In the genomic region with DNA sequence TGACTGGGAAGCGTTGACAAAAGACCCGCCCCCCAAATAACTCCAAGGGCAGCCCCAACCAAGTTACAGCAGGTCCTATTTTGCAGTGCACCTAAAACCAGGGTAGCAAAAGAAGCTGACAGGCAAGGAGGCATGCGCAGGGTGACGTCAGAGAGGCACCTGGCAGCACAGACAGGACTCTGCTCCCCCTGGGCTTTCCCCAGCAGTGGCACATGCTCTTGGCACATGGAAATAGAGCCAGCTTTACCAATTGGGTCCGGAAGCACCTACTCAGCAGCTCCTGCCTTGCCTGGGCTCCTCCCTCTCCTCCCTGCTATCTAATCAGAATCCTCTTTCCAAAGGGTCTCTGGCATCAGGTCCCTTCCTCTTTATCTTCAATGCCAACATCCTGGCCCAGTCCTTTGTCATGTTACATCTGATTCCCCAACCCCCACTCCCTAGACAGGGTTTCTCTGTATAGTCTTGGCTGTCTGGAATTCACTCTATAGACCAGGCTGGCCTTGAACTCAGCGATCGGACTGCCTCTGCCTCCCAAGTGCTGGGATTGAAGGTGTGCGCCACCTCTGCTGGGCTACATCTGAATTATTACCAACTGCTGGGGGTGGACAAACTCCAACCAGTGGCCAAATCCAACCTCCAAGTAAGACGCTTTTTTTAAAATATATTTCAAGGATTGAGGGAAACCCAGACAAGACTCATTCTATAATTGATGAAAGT, we compare ENCODE assay signal across 11 mouse cellular contexts. TPM values are rescaled to one million over a fixed set of nuclear protein-coding genes. Genes with fewer than 3 reads are reported as not detected.
DNase-seq lines count a peak whose midpoint lies in the region; ATAC-seq and TF ChIP-seq lines count a peak whose summit lies in the region.
"Had no signal": no experiment of that assay in that cellular context is flagged by ENCODE, and none has a peak within 500 bp of the region (broad histone marks: within the 10 kb centered on the region; RNA-seq: fewer than 3 reads in every experiment).

No protein-coding gene starts in this region.

- H3K4me3 ChIP-seq in erythroblast, embryonic 14.5 days (replicated peaks): peak overlapping the region; percentile 13
- H3K4me3 ChIP-seq in liver, embryonic 11.5 days (ENCODE audit: low read depth, low read length): no peak overlapping the region
- no peak overlapping the region for H3K4me3 ChIP-seq in forebrain, embryonic 15.5 days
- H3K4me3 ChIP-seq in midbrain, postnatal 0 days (ENCODE audit: low read depth, low read length): no peak overlapping the region
- H3K4me3 ChIP-seq in lung, adult 2 months (replicated peaks; ENCODE audit: extremely low read depth, low read depth, low read length): no peak overlapping the region
- H3K4me3 ChIP-seq in thymus, adult 2 months (ENCODE audit: control insufficient read depth, insufficient read depth, low read length): no peak overlapping the region

- peak overlapping the region; percentile 45 for H3K27ac ChIP-seq in liver, embryonic 11.5 days (ENCODE audit: low read depth, low read length)
- H3K27ac ChIP-seq in forebrain, embryonic 15.5 days (replicated peaks): peak overlapping the region; percentile 69
- H3K27ac ChIP-seq in midbrain, postnatal 0 days (ENCODE audit: low read depth, low read length): peak overlapping the region; percentile 34; the same call in 1 of the 2 replicates
- no peak overlapping the region for H3K27ac ChIP-seq in thymus, adult 2 months (ENCODE audit: control insufficient read depth, insufficient read depth, low read length)
- H3K27ac ChIP-seq: macrophage had no signal

- no peak for TF ChIP-seq CTCF in midbrain, postnatal 0 days (IDR thresholded peaks at IDR 0.05)
- no peak for TF ChIP-seq CTCF in lung, adult 2 months (IDR thresholded peaks at IDR 0.05; ENCODE audit: insufficient read depth, low read length)
- no peak for TF ChIP-seq CTCF in thymus, adult 2 months (IDR thresholded peaks at IDR 0.05; ENCODE audit: borderline replicate concordance, control insufficient read depth, extremely low read depth, insufficient read depth, low read length, poor library complexity)

- no peak for TF ChIP-seq POLR2A in lung, adult 2 months (IDR thresholded peaks at IDR 0.05; ENCODE audit: borderline replicate concordance, extremely low read depth, low read depth, low read length)
- no peak for TF ChIP-seq POLR2A in thymus, adult 2 months (IDR thresholded peaks at IDR 0.05; ENCODE audit: control insufficient read depth, extremely low read depth, insufficient read depth, low read length, poor library complexity)

- H3K9ac ChIP-seq in liver, embryonic 11.5 days (ENCODE audit: low read depth, low read length): no peak overlapping the region
- 0 out of 2 replicates have a peak overlapping the region, but pooled peaks have one; percentile 18 for H3K9ac ChIP-seq in forebrain, embryonic 15.5 days (replicated peaks)
- 0 out of 2 replicates have a peak overlapping the region, but pooled peaks have one; percentile 0 for H3K9ac ChIP-seq in midbrain, postnatal 0 days (replicated peaks; ENCODE audit: low read length, poor library complexity, severe bottlenecking)

- no peaks in the 10 kb centered on the region for H3K27me3 ChIP-seq in erythroblast, embryonic 14.5 days (ENCODE audit: control insufficient read depth)
- no peaks in the 10 kb centered on the region for H3K27me3 ChIP-seq in liver, embryonic 11.5 days (replicated peaks; ENCODE audit: control insufficient read depth, insufficient read depth, low read length)
- no peaks in the 10 kb centered on the region for H3K27me3 ChIP-seq in forebrain, embryonic 15.5 days
- H3K27me3 ChIP-seq in midbrain, postnatal 0 days (ENCODE audit: insufficient read depth, low read length): no peaks in the 10 kb centered on the region
- no peaks in the 10 kb centered on the region for H3K27me3 ChIP-seq in thymus, adult 2 months (ENCODE audit: control insufficient read depth, insufficient read depth, low read length)

- DNase-seq in liver, embryonic 11.5 days (ENCODE audit: low spot score): no peak
- no peak for DNase-seq in liver
- DNase-seq in midbrain, postnatal 0 days (ENCODE audit: low spot score): no peak
- no peak for DNase-seq in lung, adult 2 months
- no peak for DNase-seq in thymus, adult 2 months
- DNase-seq: B cell, adult 2 months; retina, postnatal 1 day had no signal

- H3K9me3 ChIP-seq in erythroblast, embryonic 14.5 days (ENCODE audit: control insufficient read depth, low read length): no peaks in the 10 kb centered on the region
- no peaks in the 10 kb centered on the region for H3K9me3 ChIP-seq in liver, embryonic 11.5 days (ENCODE audit: control insufficient read depth, low read length)
- H3K9me3 ChIP-seq in forebrain, embryonic 15.5 days: no peaks in the 10 kb centered on the region
- H3K9me3 ChIP-seq in midbrain, postnatal 0 days (ENCODE audit: low read length): no peaks in the 10 kb centered on the region

- peaks cover 98% of the 10 kb centered on the region for H3K4me1 ChIP-seq in erythroblast, embryonic 14.5 days (ENCODE audit: control insufficient read depth)
- peaks cover 86% of the 10 kb centered on the region for H3K4me1 ChIP-seq in liver, embryonic 11.5 days (replicated peaks; ENCODE audit: control insufficient read depth, insufficient read depth, low read length)
- H3K4me1 ChIP-seq in forebrain, embryonic 15.5 days: peaks cover 24% of the 10 kb centered on the region
- no peaks in the 10 kb centered on the region for H3K4me1 ChIP-seq in midbrain, postnatal 0 days (ENCODE audit: insufficient read depth, low read length)
- peaks cover 6% of the 10 kb centered on the region for H3K4me1 ChIP-seq in lung, adult 2 months (ENCODE audit: control insufficient read depth, insufficient read depth, low read length)
- 0 out of 2 replicates have a peak, but pooled peaks cover 3% of the 10 kb centered on the region for H3K4me1 ChIP-seq in thymus, adult 2 months (replicated peaks; ENCODE audit: control insufficient read depth, insufficient read depth, low read length)

- peaks cover 85% of the 10 kb centered on the region for H3K36me3 ChIP-seq in erythroblast, embryonic 14.5 days (ENCODE audit: control insufficient read depth)
- peaks cover 8% of the 10 kb centered on the region; the same call in 1 of the 2 replicates for H3K36me3 ChIP-seq in liver, embryonic 11.5 days (ENCODE audit: control insufficient read depth, insufficient read depth, low read length)
- H3K36me3 ChIP-seq in forebrain, embryonic 15.5 days: no peaks in the 10 kb centered on the region
- peaks cover 6% of the 10 kb centered on the region; the same call in 1 of the 2 replicates for H3K36me3 ChIP-seq in midbrain, postnatal 0 days (ENCODE audit: insufficient read depth, low read length)
- H3K36me3 ChIP-seq in thymus, adult 2 months (ENCODE audit: control insufficient read depth, insufficient read depth, low read length): no peaks in the 10 kb centered on the region

- peak overlapping the region; percentile 9; the same call in 1 of the 2 replicates for H3K4me2 ChIP-seq in liver, embryonic 11.5 days
- H3K4me2 ChIP-seq in forebrain, embryonic 15.5 days (replicated peaks): no peak overlapping the region
- H3K4me2 ChIP-seq in midbrain, postnatal 0 days (ENCODE audit: low read depth, low read length, poor library complexity, severe bottlenecking): no peak overlapping the region

- no peak for ATAC-seq in erythroblast, adult 5-6 weeks (replicated peaks; ENCODE audit: low FRiP score, poor library complexity, severe bottlenecking)
- no peak for ATAC-seq in liver, embryonic 11.5 days (replicated peaks; ENCODE audit: low FRiP score)
- ATAC-seq in forebrain, embryonic 15.5 days (replicated peaks): peak; percentile 26; the same call in 1 of the 2 replicates
- ATAC-seq in midbrain, postnatal 0 days (ENCODE audit: low FRiP score): no peak

- 60% methylated on average over 9 of the region's 9 CpGs for WGBS in liver, embryonic 11.5 days
- 70% methylated on average over 9 of the region's 9 CpGs for WGBS in forebrain, embryonic 15.5 days
- 73% methylated on average over 9 of the region's 9 CpGs for WGBS in midbrain, postnatal 0 days
- 67% methylated on average over 9 of the region's 9 CpGs for whole genome bisulfite sequencing in lung, adult 2 months
- WGBS in thymus, adult 2 months: 93% methylated on average over 9 of the region's 9 CpGs

RNA-seq across cellular contexts. Expression of gene Mical3, which starts 32.1 kb away (rescaled TPM):
- polyA plus RNA-seq in erythroblast, embryonic 14.5 days (2012): 9.7 and 11.0 TPM in 2 replicates
- 99.0 and 127 TPM in 2 replicates for total RNA-seq in erythroblast, adult 5-6 weeks (2015; ENCODE audit: low replicate concordance)
- total RNA-seq in erythroblast, adult 5-6 weeks (2017; ENCODE audit: low replicate concordance): 133 and 258 TPM in 2 replicates
- polyA plus RNA-seq in liver, embryonic 11.5 days (2014; fragmentation: Nextera tagmentation; extraction: Ambion mirVana): 16.6 and 20.2 TPM in 2 replicates
- polyA plus RNA-seq in forebrain, embryonic 15.5 days (2015; fragmentation: Nextera tagmentation; extraction: Ambion mirVana): 27.8 and 28.6 TPM in 2 replicates
- 76.4 and 83.4 TPM in 2 replicates for total RNA-seq in midbrain, postnatal 0 days (2014; rRNA removed)
- polyA plus RNA-seq in midbrain, postnatal 0 days (2015; fragmentation: Nextera tagmentation; extraction: Ambion mirVana): 19.0 and 25.0 TPM in 2 replicates
- 17.8 and 24.3 TPM in 2 replicates for polyA plus RNA-seq in lung, adult 2 months (2012; rRNA removed)
- 16.2 TPM in 2 replicates for polyA plus RNA-seq in thymus, adult 2 months (2012; rRNA removed)
